Mouse (Mus musculus) testis, adult 2 months (tissue): ENCODE results near the gene Usp32.

ENCODE experiments used
- CTCF ChIP-seq: fragments of 200-500 bp; IDR thresholded peaks from 2 replicates; pipeline ENCODE4 v1.5.1; 2012; ENCODE audit warnings: low read depth, mild to moderate bottlenecking, inconsistent platforms, low read length, moderate library complexity; ENCODE audit not compliant: control insufficient read depth, insufficient read depth, insufficient replicate concordance
- POLR2A ChIP-seq: fragments of 200-500 bp; IDR thresholded peaks from 2 replicates; pipeline ENCODE4 v1.6.1; 2012; ENCODE audit warnings: low read depth, mild to moderate bottlenecking, inconsistent platforms, low read length, moderate library complexity; ENCODE audit not compliant: control insufficient read depth

DNA sequence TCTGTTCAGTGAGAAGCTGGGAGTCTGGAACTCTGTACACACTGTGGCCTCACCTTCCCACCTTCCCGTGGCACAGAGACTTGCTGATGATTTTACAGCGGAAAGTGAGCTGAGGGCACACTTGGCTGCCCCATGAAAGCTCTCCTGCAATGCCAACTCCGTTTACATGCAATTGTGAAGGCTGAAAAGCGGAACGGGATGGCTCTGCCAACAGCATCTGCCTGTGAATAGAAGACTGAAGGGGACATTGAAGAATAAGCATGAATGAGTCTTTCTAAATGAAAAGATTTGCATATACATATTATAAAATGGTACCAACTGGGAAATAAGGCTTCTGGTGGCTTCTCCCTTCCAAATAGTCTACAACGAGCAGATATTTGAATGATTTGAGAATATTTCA, 192.8 kb downstream of the Usp32 start:
- TF ChIP-seq CTCF (no peak), POLR2A (no peak)
